Mouse (Mus musculus) kidney, embryonic 15.5 days (tissue): ENCODE measurements at regions not wholly inside any gene's neighbourhood (a gene's known extent, or its start where the extent isn't known, plus 50 kb on each side); places are given as distances from the start of the nearest gene placed in this dataset.

ENCODE experiments used
- ATAC-seq: fragments of 200-750 bp; cut with Nextera tagmentation; replicated peaks from 2 replicates; pipeline ENCODE4 v1.8.0; 2017; ENCODE audit warnings: moderate TSS enrichment; ENCODE audit not compliant: low FRiP score
- H3K27ac ChIP-seq: fragments of 300-500 bp; sonication (generic); 2 replicates; pipeline ENCODE4 v1.5.1; 2015; ENCODE audit warnings: mild to moderate bottlenecking, inconsistent platforms
- H3K27me3 ChIP-seq: fragments of 300-500 bp; sonication (generic); 2 replicates; pipeline ENCODE4 v1.6.1; 2015; ENCODE audit warnings: inconsistent platforms
- H3K36me3 ChIP-seq: fragments of 300-500 bp; sonication (generic); 2 replicates; pipeline ENCODE4 v1.6.1; 2015; ENCODE audit warnings: inconsistent platforms
- H3K4me1 ChIP-seq: fragments of 300-500 bp; sonication (generic); 2 replicates; pipeline ENCODE4 v1.6.1; 2015; ENCODE audit warnings: inconsistent platforms
- H3K4me2 ChIP-seq: fragments of 300-500 bp; sonication (generic); 2 replicates; pipeline ENCODE4 v1.6.1; 2015; ENCODE audit warnings: moderate library complexity, mild to moderate bottlenecking, inconsistent platforms
- H3K4me3 ChIP-seq: fragments of 300-500 bp; sonication (generic); replicated peaks from 2 replicates; pipeline ENCODE4 v1.5.1; 2015; ENCODE audit warnings: mild to moderate bottlenecking, inconsistent platforms
- H3K9ac ChIP-seq: fragments of 300-500 bp; sonication (generic); 2 replicates; pipeline ENCODE4 v1.6.1; 2015; ENCODE audit warnings: mild to moderate bottlenecking, inconsistent platforms
- H3K9me3 ChIP-seq: fragments of 300-500 bp; sonication (generic); replicated peaks from 2 replicates; pipeline ENCODE4 v1.6.1; 2016; ENCODE audit warnings: inconsistent platforms
- WGBS: fragments of 180-500 bp; shearing (Covaris S2); methylation state at CpG from one replicate; pipeline ENCODE4 v1.1.7; 2015; ENCODE audit warnings: mixed read lengths; 5-methylcytosine and 5-hydroxymethylcytosine counted together

GRCm38 (mm10) chr12:86830247-86830585 lies 54.4 kb downstream of the Irf2bpl start:
- H3K9me3 ChIP-seq = no peaks in the 10 kb centered on the region
- H3K27ac ChIP-seq = 0 out of 2 replicates have a peak overlapping the region, but pooled peaks have one; percentile 10
- H3K36me3 ChIP-seq = no peaks in the 10 kb centered on the region
- H3K9ac ChIP-seq = no peak overlapping the region
- H3K4me2 ChIP-seq = no peak overlapping the region
- H3K4me3 ChIP-seq = no peak overlapping the region
- H3K4me1 ChIP-seq = peaks cover 67% of the 10 kb centered on the region
- no peak for ATAC-seq
- no peaks in the 10 kb centered on the region for H3K27me3 ChIP-seq
- 77% methylated on average over 8 of the region's 8 CpGs for WGBS

DNA sequence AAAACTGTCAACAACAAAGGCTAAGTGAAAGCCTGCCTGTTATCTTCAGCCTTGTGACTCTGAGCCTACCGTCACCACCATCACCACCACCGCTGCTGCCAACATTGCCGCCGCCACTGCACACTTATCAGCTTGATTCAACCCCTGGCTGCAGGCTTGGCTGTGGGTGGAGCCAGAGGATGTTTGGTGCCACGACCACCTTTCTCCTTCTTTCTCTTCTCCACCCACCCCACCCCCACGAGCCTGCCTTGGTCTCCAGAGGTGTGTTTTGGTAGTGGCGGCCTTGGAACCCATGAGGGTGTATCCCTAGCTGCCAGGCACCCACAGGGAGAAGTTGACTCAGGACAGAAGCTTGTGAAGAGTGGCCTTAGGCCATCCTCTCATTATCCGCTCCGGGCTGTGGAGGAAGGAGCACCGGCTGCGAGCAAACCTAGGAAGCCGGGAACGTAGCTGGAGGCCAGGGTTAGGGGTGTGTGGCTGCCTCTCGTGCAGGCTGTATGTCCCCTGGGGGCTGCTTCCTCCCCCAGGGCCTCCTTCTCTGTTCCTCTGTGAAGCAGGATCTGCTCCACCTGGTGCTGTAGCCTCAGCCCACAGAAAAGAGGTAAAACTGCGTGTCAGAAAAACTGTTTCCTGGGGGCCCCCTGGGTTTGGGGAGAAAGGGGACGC lies 54.9 kb downstream of the Irf2bpl start:
- no peaks in the 10 kb centered on the region for H3K9me3 ChIP-seq
- no peak for ATAC-seq
- 72% methylated on average over 16 of the region's 16 CpGs for WGBS
- peaks cover 72% of the 10 kb centered on the region for H3K4me1 ChIP-seq
- no peak overlapping the region for H3K27ac ChIP-seq
- H3K36me3 ChIP-seq = no peaks in the 10 kb centered on the region
- H3K4me3 ChIP-seq = no peak overlapping the region
- no peak overlapping the region for H3K9ac ChIP-seq
- no peak overlapping the region for H3K4me2 ChIP-seq
- H3K27me3 ChIP-seq = no peaks in the 10 kb centered on the region

DNA sequence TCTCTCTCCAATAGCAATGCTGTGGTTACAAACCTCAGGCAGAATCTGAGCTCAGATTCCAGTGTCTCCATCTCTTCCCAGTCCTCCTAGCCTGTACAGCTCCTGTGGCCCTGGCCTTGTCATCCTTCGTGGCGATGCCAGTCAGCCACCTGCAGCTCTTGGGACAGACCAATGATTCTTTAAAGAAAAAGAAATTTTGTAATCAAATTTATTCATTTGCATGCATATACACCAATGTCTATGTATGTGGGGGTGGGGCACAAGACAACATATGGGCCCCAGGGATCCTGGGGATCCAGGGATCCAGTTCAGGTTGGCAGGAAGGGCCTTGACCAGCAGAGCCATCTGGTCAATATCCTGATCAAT lies 57.4 kb downstream of the Irf2bpl start:
- no peak overlapping the region for H3K4me3 ChIP-seq
- no peak overlapping the region for H3K4me2 ChIP-seq
- H3K27me3 ChIP-seq = no peaks in the 10 kb centered on the region
- WGBS = 91% methylated on average over 2 of the region's 2 CpGs
- no peaks in the 10 kb centered on the region for H3K9me3 ChIP-seq
- no peak for ATAC-seq
- no peak overlapping the region for H3K9ac ChIP-seq
- no peaks in the 10 kb centered on the region for H3K36me3 ChIP-seq
- peaks cover 71% of the 10 kb centered on the region for H3K4me1 ChIP-seq
- H3K27ac ChIP-seq = peak overlapping the region; percentile 99; the same call in 1 of the 2 replicates

GRCm38 (mm10) chr12:86826420-86827240 lies 58.0 kb downstream of the Irf2bpl start:
- Histone ChIP-seq H3K9ac (no peak overlapping the region), H3K4me1 (peaks cover 68% of the 10 kb centered on the region), H3K36me3 (no peaks in the 10 kb centered on the region), H3K27me3 (no peaks in the 10 kb centered on the region), H3K4me2 (no peak overlapping the region), H3K9me3 (no peaks in the 10 kb centered on the region), H3K4me3 (no peak overlapping the region), H3K27ac (peak overlapping the region; percentile 99)
- no peak for ATAC-seq
- 65% methylated on average over 13 of the region's 13 CpGs for WGBS

GRCm38 (mm10) chr12:86825584-86826419 lies 58.8 kb downstream of the Irf2bpl start:
- peak overlapping the region; percentile 99 for H3K27ac ChIP-seq
- H3K9ac ChIP-seq = no peak overlapping the region
- no peak overlapping the region for H3K4me3 ChIP-seq
- 52% methylated on average over 6 of the region's 6 CpGs for WGBS
- H3K4me2 ChIP-seq = peak overlapping the region; percentile 59
- H3K27me3 ChIP-seq = no peaks in the 10 kb centered on the region
- ATAC-seq = no peak
- H3K9me3 ChIP-seq = no peaks in the 10 kb centered on the region
- no peaks in the 10 kb centered on the region for H3K36me3 ChIP-seq
- H3K4me1 ChIP-seq = peaks cover 64% of the 10 kb centered on the region

- Histone ChIP-seq H3K9ac (peak overlapping the region; percentile 8; the same call in 1 of the 2 replicates), H3K27me3 (no peaks in the 10 kb centered on the region), H3K4me3 (peak overlapping the region; percentile 30; the same call in 1 of the 2 replicates), H3K27ac (peak overlapping the region; percentile 99), H3K36me3 (no peaks in the 10 kb centered on the region), H3K9me3 (no peaks in the 10 kb centered on the region), H3K4me1 (peaks cover 58% of the 10 kb centered on the region), H3K4me2 (peak overlapping the region; percentile 59)
- WGBS = 4% methylated on average over 14 of the region's 14 CpGs
- peak; percentile 61 for ATAC-seq
Observed at GRCm38 (mm10) chr12:86824860-86825583, 59.6 kb downstream of the Irf2bpl start.

DNA sequence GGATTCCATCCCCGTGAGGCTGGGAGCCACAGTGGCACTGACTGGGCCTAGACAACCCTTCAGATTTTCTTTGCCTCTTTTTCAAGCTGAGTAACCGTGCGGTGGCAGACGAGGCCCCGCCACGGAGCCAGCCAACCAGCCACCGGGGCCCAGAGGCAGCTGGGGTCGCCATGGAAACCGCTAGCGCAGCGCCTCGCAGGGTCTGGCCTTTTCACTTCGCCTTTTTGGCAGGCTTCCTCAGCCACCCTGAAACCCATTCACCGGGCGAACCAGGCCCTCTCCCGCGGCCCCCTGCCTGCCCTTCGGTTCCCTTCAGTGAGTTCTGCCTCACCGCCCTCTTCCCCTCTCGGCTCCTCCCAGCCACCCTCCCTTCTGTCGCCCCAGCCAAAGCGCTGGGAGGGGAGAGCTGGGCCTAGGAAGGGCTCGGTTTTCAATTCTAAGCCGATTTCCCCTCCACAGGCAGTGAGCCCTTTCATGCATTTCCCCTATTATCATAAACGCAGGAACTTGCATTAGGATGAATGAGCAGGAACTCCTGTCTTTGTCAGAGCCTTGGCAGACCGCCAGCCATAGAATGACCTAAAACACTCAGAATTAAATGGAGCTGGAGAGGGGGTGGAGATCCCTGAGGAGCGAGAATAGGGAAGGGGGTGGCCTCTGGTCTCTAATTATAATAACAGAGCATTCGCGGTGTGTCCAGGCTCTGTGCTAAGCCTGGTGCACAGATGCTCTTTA lies 60.6 kb downstream of the Irf2bpl start:
- Histone ChIP-seq H3K27ac (peak overlapping the region; percentile 99), H3K4me2 (peak overlapping the region; percentile 59), H3K9ac (peak overlapping the region; percentile 43), H3K27me3 (no peaks in the 10 kb centered on the region), H3K36me3 (no peaks in the 10 kb centered on the region), H3K9me3 (no peaks in the 10 kb centered on the region), H3K4me1 (peaks cover 52% of the 10 kb centered on the region), H3K4me3 (peak overlapping the region; percentile 30)
- under 1% methylated on average over 29 of the region's 29 CpGs for WGBS
- ATAC-seq = peak; percentile 93

DNA sequence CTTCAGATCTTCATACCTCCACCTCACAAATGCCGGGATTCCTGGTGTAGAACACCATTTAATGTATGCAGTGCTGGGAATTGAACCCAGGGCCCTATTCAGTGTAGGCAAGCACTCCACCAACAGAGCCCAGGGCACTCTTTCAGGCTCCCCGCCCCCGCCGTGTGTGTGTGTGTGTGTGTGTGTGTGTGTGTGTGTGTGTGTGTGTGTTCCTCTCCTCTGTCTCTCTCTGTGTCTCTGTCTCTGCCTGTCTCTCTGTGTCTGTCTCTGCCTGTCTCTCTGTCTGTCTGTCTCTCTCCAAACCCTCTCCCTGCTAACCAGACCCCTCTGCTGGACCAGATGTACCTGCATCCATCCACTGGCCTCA lies 61.1 kb downstream of the Irf2bpl start:
- H3K4me3 ChIP-seq = peak overlapping the region; percentile 30

DNA sequence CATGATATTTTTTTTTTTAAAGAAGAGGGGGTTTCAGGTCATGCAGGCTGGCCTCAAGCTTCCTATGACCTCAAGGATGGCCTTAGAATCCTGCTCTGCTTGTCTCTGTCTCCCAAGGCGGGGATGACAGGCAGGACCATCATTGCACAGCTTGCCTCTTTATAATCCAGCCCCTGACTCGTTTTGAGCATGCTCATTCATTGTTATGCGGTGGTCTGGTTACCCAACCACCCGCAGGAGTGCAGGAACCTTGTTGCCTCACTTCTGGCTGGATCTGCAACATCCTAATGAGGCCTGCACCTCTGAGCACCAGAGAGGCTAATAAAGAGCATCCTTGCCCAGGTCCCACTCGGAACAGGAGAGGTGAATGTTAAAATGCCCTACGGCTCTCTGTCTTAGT lies 63.4 kb downstream of the Irf2bpl start:
- no peak overlapping the region for H3K4me2 ChIP-seq
- no peak overlapping the region for H3K9ac ChIP-seq
- H3K27ac ChIP-seq = no peak overlapping the region
- ATAC-seq = no peak
- no peaks in the 10 kb centered on the region for H3K27me3 ChIP-seq
- 70% methylated on average over 6 of the region's 6 CpGs for WGBS
- peaks cover 68% of the 10 kb centered on the region for H3K4me1 ChIP-seq
- no peaks in the 10 kb centered on the region for H3K9me3 ChIP-seq
- H3K4me3 ChIP-seq = no peak overlapping the region
- no peaks in the 10 kb centered on the region for H3K36me3 ChIP-seq

More for the DNA sequence above, 61.1 kb downstream of the Irf2bpl start:
- H3K9me3 ChIP-seq = no peaks in the 10 kb centered on the region
- ATAC-seq = peak; percentile 13; the same call in 1 of the 2 replicates
- no peaks in the 10 kb centered on the region for H3K36me3 ChIP-seq
- H3K4me1 ChIP-seq = peaks cover 57% of the 10 kb centered on the region
- H3K4me2 ChIP-seq = peak overlapping the region; percentile 59
- WGBS = 58% methylated on average over 4 of the region's 4 CpGs
- peak overlapping the region; percentile 99 for H3K27ac ChIP-seq
- H3K27me3 ChIP-seq = no peaks in the 10 kb centered on the region
- H3K9ac ChIP-seq = peak overlapping the region; percentile 43

GRCm38 (mm10) chr12:86819568-86819967 lies 65.0 kb downstream of the Irf2bpl start:
- H3K4me3 ChIP-seq = no peak overlapping the region
- H3K4me1 ChIP-seq = peaks cover 68% of the 10 kb centered on the region
- H3K27me3 ChIP-seq = no peaks in the 10 kb centered on the region
- H3K36me3 ChIP-seq = no peaks in the 10 kb centered on the region
- H3K9me3 ChIP-seq = no peaks in the 10 kb centered on the region
- 96% methylated on average over 6 of the region's 6 CpGs for WGBS
- no peak for ATAC-seq
- H3K27ac ChIP-seq = 0 out of 2 replicates have a peak overlapping the region, but pooled peaks have one; percentile 11
- H3K4me2 ChIP-seq = no peak overlapping the region
- H3K9ac ChIP-seq = no peak overlapping the region

- Histone ChIP-seq H3K36me3 (no peaks in the 10 kb centered on the region), H3K4me1 (peaks cover 64% of the 10 kb centered on the region)
Observed at GRCm38 (mm10) chr12:86819163-86819562, 65.4 kb downstream of the Irf2bpl start.

More at GRCm38 (mm10) chr12:86819163-86819562, 65.4 kb downstream of the Irf2bpl start:
- Histone ChIP-seq H3K9me3 (no peaks in the 10 kb centered on the region), H3K9ac (no peak overlapping the region), H3K4me3 (no peak overlapping the region), H3K4me2 (no peak overlapping the region), H3K27ac (0 out of 2 replicates have a peak overlapping the region, but pooled peaks have one; percentile 11), H3K27me3 (no peaks in the 10 kb centered on the region)
- ATAC-seq = no peak
- 83% methylated on average over 5 of the region's 5 CpGs for WGBS
